Mouse (Mus musculus) thymus, adult 2 months (tissue): ENCODE measurements around the gene Vps29.

ENCODE experiments used
- CTCF ChIP-seq: fragments of 200-500 bp; IDR thresholded peaks from 2 replicates; pipeline ENCODE4 v1.5.1; 2012; ENCODE audit warnings: mild to moderate bottlenecking, control low read depth, low read length, moderate library complexity, borderline replicate concordance; ENCODE audit not compliant: control insufficient read depth, poor library complexity, insufficient read depth; ENCODE audit errors: extremely low read depth
- POLR2A ChIP-seq: fragments of 200-500 bp; IDR thresholded peaks from 2 replicates; pipeline ENCODE4 v1.6.1; 2012; ENCODE audit warnings: mild to moderate bottlenecking, low read length, control low read depth, moderate library complexity; ENCODE audit not compliant: control insufficient read depth, poor library complexity, insufficient read depth; ENCODE audit errors: extremely low read depth

DNA sequence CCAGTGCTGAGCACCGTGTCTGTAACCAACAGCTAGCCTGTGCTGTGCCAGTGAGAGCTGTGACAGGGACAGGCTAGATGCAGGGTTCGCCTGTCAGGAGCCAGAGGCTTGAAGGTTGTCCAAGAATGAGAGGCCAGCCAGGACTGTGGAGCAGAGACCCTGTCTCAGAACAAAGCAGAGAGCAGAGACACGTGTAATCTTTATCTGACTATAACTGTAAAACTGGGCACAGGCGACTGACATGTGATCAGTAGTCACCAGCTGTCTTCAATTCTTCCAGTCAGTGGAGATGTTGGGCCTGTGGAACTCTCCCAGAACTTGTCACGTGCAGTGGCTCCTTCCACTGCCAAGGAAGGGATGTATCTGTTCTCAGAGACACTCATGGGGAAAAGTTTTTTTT is 48.6 kb downstream of the Vps29 start:
- TF ChIP-seq CTCF (no peak), POLR2A (no peak)
